Mouse (Mus musculus): ENCODE results near the gene Reep1. TPM values are rescaled to one million over a fixed set of nuclear protein-coding genes. Genes with fewer than 3 reads are reported as not detected.

Reep1 gene
- polyA plus RNA-seq, 1 experiment from 2014 or later: 13.4 TPM

DNA sequence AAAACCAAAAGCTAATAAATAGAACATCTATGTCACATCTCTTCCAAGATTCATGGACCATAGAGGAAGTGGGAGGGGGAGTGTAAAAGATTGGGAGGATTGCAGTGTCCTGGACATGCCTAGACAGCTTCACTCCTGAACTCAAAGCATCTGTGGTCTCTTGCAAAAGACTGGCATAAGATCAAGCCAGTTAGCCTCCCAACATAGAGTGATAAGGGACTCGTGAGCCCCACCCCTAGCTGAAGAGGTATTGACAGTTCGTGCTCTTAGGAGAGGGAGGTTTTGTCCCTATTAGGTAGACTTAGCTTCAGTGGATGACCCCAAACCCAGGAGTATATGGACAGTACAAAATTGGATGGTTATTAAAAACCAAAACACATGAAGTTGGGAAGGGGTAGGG, 44.2 kb downstream of the Reep1 start:
- ATAC-seq: no peak
- no peak for TF ChIP-seq CTCF (IDR thresholded peaks at IDR 0.05)
- TF ChIP-seq EP300 (IDR thresholded peaks at IDR 0.05): no peak
- WGBS: 34% methylated on average over 2 of the region's 2 CpGs

DNA sequence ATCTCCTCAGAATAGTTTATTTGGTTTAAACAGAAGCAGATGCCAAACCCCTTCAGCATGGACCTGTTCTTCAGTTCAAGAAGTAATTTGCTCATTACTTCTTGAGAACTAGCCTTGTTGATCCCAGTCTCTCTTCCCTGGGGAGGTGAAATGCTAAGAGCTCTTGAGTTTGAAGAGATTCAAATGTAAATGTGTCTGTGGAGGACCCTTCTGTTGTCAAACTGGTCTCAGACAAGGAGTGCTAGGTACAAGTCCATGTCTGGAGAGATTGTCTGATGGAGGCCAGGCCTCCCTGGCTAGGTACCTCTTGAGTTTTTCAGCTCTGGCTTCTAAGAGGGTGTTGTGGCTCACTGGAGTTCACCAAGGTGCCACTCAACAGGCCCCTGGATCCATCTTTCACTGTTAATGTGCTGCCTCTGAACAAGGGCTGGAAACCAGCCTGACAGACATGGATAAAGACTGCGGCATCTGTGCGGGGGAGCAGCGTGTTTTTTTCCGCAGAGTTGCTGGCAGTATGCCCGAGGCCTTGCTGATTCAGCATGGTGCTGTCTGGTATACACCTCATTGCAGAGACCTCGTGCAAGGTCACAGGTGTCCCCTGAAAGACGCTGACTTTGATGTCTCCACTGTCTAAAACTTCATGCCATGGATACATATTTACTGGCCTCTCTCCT, 45.6 kb downstream of the Reep1 start:
- no peak overlapping the region for H3K4me3 ChIP-seq (ENCODE audit: low read depth, low read length)
- H3K27ac ChIP-seq (ENCODE audit: low read length): no peak overlapping the region
- no peak overlapping the region for H3K9ac ChIP-seq (replicated peaks; ENCODE audit: low read depth)
- no peaks in the 10 kb centered on the region for H3K4me1 ChIP-seq (ENCODE audit: insufficient read depth, low read depth, low read length)
- H3K27me3 ChIP-seq (replicated peaks; ENCODE audit: insufficient read depth, low read length): no peaks in the 10 kb centered on the region
- peak; percentile 54 for DNase-seq (ENCODE audit: low spot score)
- peak; percentile 64 for ATAC-seq
- H3K4me2 ChIP-seq (replicated peaks; ENCODE audit: low read depth, low read length): no peak overlapping the region
- 38% methylated on average over 7 of the region's 7 CpGs for WGBS
- TF ChIP-seq CTCF (IDR thresholded peaks at IDR 0.05) (no peak), EP300 (IDR thresholded peaks at IDR 0.05) (no peak)
- no peaks in the 10 kb centered on the region for H3K36me3 ChIP-seq (ENCODE audit: insufficient read depth, low read length)
- H3K9me3 ChIP-seq (ENCODE audit: low read length): no peaks in the 10 kb centered on the region

More for the DNA sequence above, 44.2 kb downstream of the Reep1 start:
- Histone ChIP-seq H3K4me1 (ENCODE audit: insufficient read depth, low read depth, low read length) (no peaks in the 10 kb centered on the region), H3K9ac (replicated peaks; ENCODE audit: low read depth) (no peak overlapping the region), H3K4me3 (ENCODE audit: low read depth, low read length) (no peak overlapping the region), H3K9me3 (ENCODE audit: low read length) (no peaks in the 10 kb centered on the region), H3K27ac (ENCODE audit: low read length) (no peak overlapping the region), H3K36me3 (ENCODE audit: insufficient read depth, low read length) (no peaks in the 10 kb centered on the region), H3K27me3 (replicated peaks; ENCODE audit: insufficient read depth, low read length) (no peaks in the 10 kb centered on the region), H3K4me2 (replicated peaks; ENCODE audit: low read depth, low read length) (no peak overlapping the region)
- no peak for DNase-seq (ENCODE audit: low spot score)

DNA sequence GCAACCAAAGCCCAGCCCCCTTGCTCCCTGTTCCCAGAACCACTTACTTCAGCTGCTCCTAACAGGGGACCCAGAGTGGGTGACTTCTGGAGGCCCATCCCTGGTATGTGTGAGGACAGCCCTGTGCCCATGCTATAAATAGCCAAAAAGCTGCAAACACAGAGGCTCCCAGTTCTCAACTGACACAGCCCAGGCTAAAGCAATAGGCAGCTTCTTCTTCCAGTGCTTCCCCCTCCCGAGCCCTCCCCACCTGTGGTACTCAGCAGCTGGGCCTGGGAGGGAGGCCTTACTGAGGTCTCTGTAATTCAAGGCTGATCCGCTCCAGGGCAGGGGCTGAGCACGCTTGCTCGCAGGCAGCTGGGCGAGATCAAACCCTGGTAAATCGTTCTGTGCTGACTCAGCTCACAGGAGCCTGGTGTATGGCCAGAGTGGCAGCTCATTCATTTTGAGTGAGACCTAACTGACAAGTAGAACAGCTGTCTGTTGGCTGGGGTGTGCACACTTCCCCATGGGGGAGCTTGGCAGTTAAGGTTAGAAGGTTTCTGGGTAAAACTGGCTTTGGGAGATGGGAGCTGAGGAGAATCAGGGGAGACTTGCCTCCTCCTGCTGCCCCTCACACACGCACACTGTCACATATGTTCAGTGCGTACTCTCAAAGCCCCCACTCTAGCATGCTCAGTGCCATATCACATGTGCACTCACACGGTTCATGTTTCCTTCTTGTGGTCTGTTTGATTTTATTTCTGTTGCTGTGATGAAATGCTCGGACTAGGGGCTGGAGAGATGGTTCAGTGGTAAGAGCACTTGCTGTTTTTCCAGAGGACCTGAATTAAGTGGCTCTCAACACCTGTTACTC, 49.9 kb downstream of the Reep1 start:
- no peak overlapping the region for H3K9ac ChIP-seq (replicated peaks; ENCODE audit: low read depth)
- H3K27me3 ChIP-seq (replicated peaks; ENCODE audit: insufficient read depth, low read length): no peaks in the 10 kb centered on the region
- no peaks in the 10 kb centered on the region for H3K4me1 ChIP-seq (ENCODE audit: insufficient read depth, low read depth, low read length)
- no peaks in the 10 kb centered on the region for H3K36me3 ChIP-seq (ENCODE audit: insufficient read depth, low read length)
- 39% methylated on average over 10 of the region's 10 CpGs for WGBS
- DNase-seq (ENCODE audit: low spot score) (peak; percentile 68), ATAC-seq (peak; percentile 83)
- no peak overlapping the region for H3K27ac ChIP-seq (ENCODE audit: low read length)
- H3K9me3 ChIP-seq (ENCODE audit: low read length): no peaks in the 10 kb centered on the region
- H3K4me2 ChIP-seq (replicated peaks; ENCODE audit: low read depth, low read length): no peak overlapping the region
- no peak overlapping the region for H3K4me3 ChIP-seq (ENCODE audit: low read depth, low read length)
- no peak for TF ChIP-seq CTCF (IDR thresholded peaks at IDR 0.05)
- TF ChIP-seq EP300 (IDR thresholded peaks at IDR 0.05): no peak

- ATAC-seq (no peak), DNase-seq (ENCODE audit: low spot score) (no peak)
- Histone ChIP-seq H3K36me3 (ENCODE audit: insufficient read depth, low read length) (no peaks in the 10 kb centered on the region), H3K9me3 (ENCODE audit: low read length) (no peaks in the 10 kb centered on the region), H3K4me3 (ENCODE audit: low read depth, low read length) (no peak overlapping the region), H3K4me1 (ENCODE audit: insufficient read depth, low read depth, low read length) (no peaks in the 10 kb centered on the region), H3K27ac (ENCODE audit: low read length) (no peak overlapping the region), H3K4me2 (replicated peaks; ENCODE audit: low read depth, low read length) (no peak overlapping the region), H3K27me3 (replicated peaks; ENCODE audit: insufficient read depth, low read length) (no peaks in the 10 kb centered on the region), H3K9ac (replicated peaks; ENCODE audit: low read depth) (no peak overlapping the region)
- WGBS: 76% methylated on average over 4 of the region's 4 CpGs
- no peak for TF ChIP-seq EP300 (IDR thresholded peaks at IDR 0.05)
- no peak for TF ChIP-seq CTCF (IDR thresholded peaks at IDR 0.05)
These were observed 51.4 kb downstream of the Reep1 start for GRCm38 (mm10) chr6:71758780-71759179.

DNA sequence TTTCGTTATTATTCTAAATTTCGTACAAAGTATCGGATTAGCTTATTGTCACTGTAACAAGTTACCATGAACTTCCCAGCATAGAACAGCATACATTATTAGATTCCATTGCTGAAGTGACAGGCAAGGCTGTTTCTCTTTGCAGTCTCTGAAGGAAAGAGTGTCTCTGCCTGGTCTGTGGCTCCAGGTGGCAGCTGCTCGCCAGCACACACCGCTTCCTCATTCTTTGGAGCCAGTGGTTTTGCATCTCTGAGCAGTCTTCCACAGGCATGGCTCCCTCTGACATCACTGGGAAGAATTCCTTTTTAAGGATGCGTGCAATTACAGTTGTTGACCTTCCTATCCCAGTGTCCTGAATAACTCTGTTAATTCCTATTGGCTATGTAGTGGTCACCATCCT, 52.7 kb downstream of the Reep1 start:
- no peak for TF ChIP-seq CTCF (IDR thresholded peaks at IDR 0.05)
- no peak for TF ChIP-seq EP300 (IDR thresholded peaks at IDR 0.05)
- Histone ChIP-seq H3K4me2 (replicated peaks; ENCODE audit: low read depth, low read length) (no peak overlapping the region), H3K4me3 (ENCODE audit: low read depth, low read length) (no peak overlapping the region), H3K9ac (replicated peaks; ENCODE audit: low read depth) (no peak overlapping the region), H3K9me3 (ENCODE audit: low read length) (no peaks in the 10 kb centered on the region), H3K36me3 (ENCODE audit: insufficient read depth, low read length) (no peaks in the 10 kb centered on the region), H3K4me1 (ENCODE audit: insufficient read depth, low read depth, low read length) (no peaks in the 10 kb centered on the region), H3K27me3 (replicated peaks; ENCODE audit: insufficient read depth, low read length) (no peaks in the 10 kb centered on the region), H3K27ac (ENCODE audit: low read length) (no peak overlapping the region)
- ATAC-seq: no peak
- no peak for DNase-seq (ENCODE audit: low spot score)
- 89% methylated on average over 6 of the region's 6 CpGs for WGBS

GRCm38 (mm10) chr6:71767761-71768160, 60.4 kb downstream of the Reep1 start:
- no peaks in the 10 kb centered on the region for H3K27me3 ChIP-seq (replicated peaks; ENCODE audit: insufficient read depth, low read length)
- no peak for DNase-seq (ENCODE audit: low spot score)
- WGBS: 36% methylated on average over 4 of the region's 4 CpGs
- no peak overlapping the region for H3K4me2 ChIP-seq (replicated peaks; ENCODE audit: low read depth, low read length)
- TF ChIP-seq EP300 (IDR thresholded peaks at IDR 0.05) (no peak), CTCF (IDR thresholded peaks at IDR 0.05) (no peak)
- no peak for ATAC-seq
- H3K4me1 ChIP-seq (ENCODE audit: insufficient read depth, low read depth, low read length): peaks cover 3% of the 10 kb centered on the region; the same call in 1 of the 2 replicates
- no peaks in the 10 kb centered on the region for H3K9me3 ChIP-seq (ENCODE audit: low read length)
- H3K27ac ChIP-seq (ENCODE audit: low read length): no peak overlapping the region
- H3K9ac ChIP-seq (replicated peaks; ENCODE audit: low read depth): no peak overlapping the region
- H3K36me3 ChIP-seq (ENCODE audit: insufficient read depth, low read length): no peaks in the 10 kb centered on the region
- no peak overlapping the region for H3K4me3 ChIP-seq (ENCODE audit: low read depth, low read length)

Measured in lung, postnatal 0 days (tissue).